Mouse (Mus musculus): ENCODE data around the gene Ccdc137.

DNA sequence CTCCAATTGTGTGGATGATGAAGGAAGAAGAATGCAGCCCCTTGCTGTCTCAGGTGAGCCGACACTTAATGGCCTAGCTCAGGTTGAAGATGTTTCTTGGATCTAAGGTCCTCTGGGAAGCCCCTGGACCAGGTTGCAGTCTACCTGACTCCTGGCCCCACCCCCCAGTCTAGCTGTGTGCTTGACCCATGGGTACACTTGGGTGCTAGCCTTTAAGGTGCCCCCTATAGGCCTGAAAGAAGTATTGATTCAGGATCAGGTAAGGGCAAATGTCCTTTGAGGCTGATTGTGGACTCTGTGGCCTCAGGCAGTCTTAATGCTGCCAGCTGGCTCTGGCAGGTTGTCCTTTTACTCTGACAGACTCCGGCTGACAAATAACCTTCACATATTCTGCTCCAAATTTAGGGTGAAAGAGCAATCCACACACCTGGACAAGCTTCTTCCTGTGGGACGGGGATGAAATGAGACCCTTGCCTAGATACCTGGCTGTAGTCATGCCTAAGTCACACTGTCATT is 15.1 kb upstream of the Ccdc137 start:
- TF ChIP-seq CTCF (IDR thresholded peaks at IDR 0.05; ENCODE audit: control insufficient read depth, insufficient read depth, insufficient read length) (no peak), CEBPB (IDR thresholded peaks at IDR 0.05; ENCODE audit: low read depth) (no peak), MYOG (IDR thresholded peaks at IDR 0.05; ENCODE audit: control insufficient read depth, extremely low read depth, insufficient read length) (no peak), USF1 (IDR thresholded peaks at IDR 0.05; ENCODE audit: low read depth) (no peak), MYOD1 (IDR thresholded peaks at IDR 0.05; ENCODE audit: control insufficient read depth, insufficient read length, low read depth) (no peak), FOSL1 (IDR thresholded peaks at IDR 0.05; ENCODE audit: insufficient read depth, low read length, poor library complexity, severe bottlenecking) (no peak)

All from C2C12 (cell line).